Mouse (Mus musculus) heart, embryonic 16.5 days (tissue): ENCODE results near the gene Aar2. TPM values are rescaled to one million over a fixed set of nuclear protein-coding genes. Genes with fewer than 3 reads are reported as not detected.

Experiments used
- polyA plus RNA-seq: library from polyadenylated mRNA; unstranded; fragments of >200 nt; fragmentation: Nextera tagmentation; extraction: Ambion mirVana; gene quantifications from 2 replicates; pipeline ENCODE4 v1.2.1, GENCODE M21; 2015

The Aar2 gene
- polyA plus RNA-seq, 1 experiment from 2014 or later: 24.0 TPM

Other genes starting within 250 kb of the Aar2 start
- 2.2 and 2.7 TPM in 2 replicates for gene Cnbd2, start 235.3 kb upstream of the Aar2 start, polyA plus RNA-seq
- gene Scand1, start 234.9 kb upstream of the Aar2 start, polyA plus RNA-seq: 45.3 and 48.2 TPM in 2 replicates
- gene Epb41l1, start 126.7 kb upstream of the Aar2 start, polyA plus RNA-seq: 0.76 and 0.94 TPM in 2 replicates
- 49.9 and 57.8 TPM in 2 replicates for gene Dlgap4, start 66.1 kb downstream of the Aar2 start, polyA plus RNA-seq
- gene Myl9, start 227.8 kb downstream of the Aar2 start, polyA plus RNA-seq: 1,725 and 1,731 TPM in 2 replicates